Mouse (Mus musculus): ENCODE results near the gene Adgrg2. TPM values are rescaled to one million over a fixed set of nuclear protein-coding genes. Genes with fewer than 3 reads are reported as not detected.

Adgrg2 gene
- polyA plus RNA-seq (2012) = not detected in 2 replicates

DNA sequence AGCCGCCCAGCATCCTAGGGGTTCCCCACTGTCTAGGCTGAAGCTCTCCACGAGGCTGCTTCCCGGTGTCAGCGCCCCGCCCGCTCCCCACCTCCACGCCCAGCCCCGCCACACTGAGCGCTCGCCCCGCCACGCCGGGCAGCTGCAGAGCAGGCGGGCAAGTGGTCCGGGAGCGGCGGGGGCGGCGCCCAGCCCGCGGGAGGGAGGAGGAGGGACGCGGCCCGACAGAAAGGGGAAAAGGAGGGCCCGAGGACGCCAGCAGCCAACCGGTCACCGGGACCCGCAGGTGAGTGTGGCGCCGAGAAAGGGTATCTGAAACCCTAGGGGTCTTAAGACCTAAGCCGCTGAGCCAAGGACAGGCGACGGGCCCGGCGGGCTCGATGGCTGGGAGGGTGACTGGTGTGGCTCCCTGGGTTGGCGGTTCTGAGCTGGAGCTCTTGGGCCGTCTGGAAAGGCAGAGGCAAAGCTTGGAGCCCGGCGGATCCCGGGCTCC is at the start of gene Adgrg2:
Gene Adgrg2, plus strand, starts transcription at position 227 of the 493 bp plus-strand sequence.
- TF ChIP-seq GATA1 (IDR thresholded peaks at IDR 0.05; ENCODE audit: low read length) = no peak

DNA sequence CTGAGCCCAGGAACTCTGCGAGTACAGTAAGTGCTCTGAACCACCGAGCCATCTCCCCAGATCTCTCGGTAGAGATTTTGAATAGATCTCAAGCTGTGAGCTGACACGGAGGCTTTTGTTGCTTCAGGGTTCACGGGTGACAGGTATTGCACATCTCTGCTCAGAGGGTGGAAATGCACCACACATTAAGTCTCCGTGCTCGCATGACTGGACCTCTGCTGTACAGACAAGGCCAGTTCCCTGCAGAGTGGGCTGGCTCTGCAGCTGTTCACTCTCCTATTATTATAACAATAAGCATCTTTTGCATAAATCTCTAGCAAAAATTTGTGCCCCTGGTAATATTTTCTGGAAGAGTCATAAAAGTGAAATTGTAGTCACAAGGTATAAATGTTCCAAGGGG is 39.5 kb upstream of the Adgrg2 start:
- TF ChIP-seq GATA1 (IDR thresholded peaks at IDR 0.05; ENCODE audit: low read length) = no peak

DNA sequence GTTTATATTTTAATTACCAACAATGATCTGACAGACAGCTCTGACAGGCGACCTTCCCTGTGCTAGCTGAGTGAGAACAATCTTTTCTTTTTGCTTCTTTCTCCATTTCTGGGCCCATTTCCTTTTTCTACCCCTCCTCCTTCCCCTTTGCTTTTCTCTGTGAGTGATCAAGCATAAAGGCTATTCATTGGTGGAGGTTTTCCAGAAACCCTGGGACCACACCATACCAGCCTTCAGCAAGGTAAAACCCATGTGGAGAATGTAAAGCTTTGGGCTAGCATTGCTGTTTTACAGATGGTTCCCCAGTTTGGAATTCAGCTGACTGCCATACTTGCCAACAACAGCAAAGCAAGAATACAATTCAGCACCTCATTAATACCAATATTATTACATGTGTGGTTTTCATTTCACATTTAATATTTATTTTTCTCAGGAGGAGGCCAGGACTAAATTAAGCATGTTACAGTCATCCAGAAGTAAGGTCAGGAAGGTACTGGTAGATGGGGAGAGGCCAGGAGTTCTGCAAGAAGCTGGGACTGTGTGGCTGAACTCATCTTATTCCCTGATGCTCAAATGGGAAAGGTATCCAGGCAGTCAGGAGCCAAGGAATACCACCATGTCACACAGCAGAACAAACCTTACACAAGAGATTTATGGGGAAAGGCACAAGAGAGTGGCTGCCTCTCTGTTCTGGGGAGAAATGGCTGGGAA is 38.4 kb upstream of the Adgrg2 start:
- no peak for TF ChIP-seq GATA1 (IDR thresholded peaks at IDR 0.05; ENCODE audit: low read length)

DNA sequence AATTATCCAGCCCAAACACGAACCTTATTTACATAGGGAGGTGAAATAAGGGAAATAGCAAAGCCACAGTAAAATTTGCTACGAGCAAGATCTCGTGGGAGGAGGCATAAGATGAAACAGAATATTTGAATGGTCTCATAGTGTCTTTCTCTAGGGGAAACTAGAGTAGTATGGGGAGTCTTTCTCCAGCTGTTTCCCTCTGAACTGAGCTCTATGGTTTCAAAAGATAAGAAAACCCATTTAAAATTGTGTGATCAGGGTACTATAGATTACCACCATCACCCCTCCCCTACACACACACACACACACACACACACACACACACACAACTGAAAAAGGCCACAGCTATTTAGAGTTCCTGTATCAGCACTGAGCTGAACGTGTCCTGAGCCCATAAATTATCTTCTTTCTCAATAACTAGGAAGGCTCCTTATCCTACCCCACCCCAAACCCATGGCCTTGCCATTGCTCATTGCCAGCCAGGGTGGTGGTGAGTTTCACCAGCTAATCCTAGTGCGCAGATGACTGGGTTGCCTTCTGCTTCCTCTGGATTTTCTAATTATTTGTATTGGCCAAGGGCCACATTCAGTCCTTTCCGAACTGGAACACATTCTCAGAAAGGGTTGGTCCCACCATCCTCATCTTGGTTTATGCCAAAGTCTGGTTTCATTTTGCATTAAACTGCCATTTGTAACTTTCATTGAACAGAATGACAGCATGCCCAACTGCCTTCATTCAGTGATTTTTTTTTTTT is 5.6 kb upstream of the Adgrg2 start:
- TF ChIP-seq GATA1 (IDR thresholded peaks at IDR 0.05; ENCODE audit: low read length) = no peak

DNA sequence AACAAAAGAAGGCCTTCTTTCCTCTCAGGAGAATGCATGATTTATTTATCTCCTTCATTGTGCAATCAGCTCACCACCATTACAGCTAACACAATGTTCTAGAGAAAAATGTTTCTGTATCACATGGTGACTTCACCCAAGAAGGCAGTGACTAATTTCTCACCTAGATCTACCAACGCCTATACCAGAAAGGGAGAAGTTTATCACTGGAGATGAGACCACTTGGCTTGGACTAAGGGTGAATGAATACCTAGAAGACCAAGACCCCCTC is 5.1 kb upstream of the Adgrg2 start:
- no peak for TF ChIP-seq GATA1 (IDR thresholded peaks at IDR 0.05; ENCODE audit: low read length)

DNA sequence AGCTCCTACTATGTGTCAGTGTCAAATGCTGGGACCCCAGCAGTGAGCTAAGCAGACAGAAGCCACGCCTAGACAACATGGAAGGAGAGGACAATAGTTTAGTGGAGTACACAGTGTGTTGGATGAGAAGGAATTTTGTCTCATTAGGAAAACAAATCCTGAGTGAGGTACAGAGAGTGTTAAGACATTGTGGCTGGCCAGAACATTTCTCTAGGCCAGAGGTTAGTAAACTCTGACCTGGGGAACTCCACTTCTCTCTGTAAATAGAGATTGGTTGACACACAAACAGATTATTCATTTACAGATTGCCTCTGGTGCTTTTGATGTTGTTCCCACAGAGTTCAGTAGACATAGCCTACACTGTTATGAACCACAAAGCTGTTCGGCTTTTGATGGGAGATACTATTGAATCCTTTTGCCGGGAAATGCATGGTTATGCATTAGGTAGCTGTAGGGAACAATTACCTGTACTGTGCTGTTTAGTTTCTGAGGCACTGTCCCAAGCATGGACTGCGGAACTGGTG is 22.5 kb downstream of the Adgrg2 start:
- TF ChIP-seq GATA1 (IDR thresholded peaks at IDR 0.05; ENCODE audit: low read length) = no peak

DNA sequence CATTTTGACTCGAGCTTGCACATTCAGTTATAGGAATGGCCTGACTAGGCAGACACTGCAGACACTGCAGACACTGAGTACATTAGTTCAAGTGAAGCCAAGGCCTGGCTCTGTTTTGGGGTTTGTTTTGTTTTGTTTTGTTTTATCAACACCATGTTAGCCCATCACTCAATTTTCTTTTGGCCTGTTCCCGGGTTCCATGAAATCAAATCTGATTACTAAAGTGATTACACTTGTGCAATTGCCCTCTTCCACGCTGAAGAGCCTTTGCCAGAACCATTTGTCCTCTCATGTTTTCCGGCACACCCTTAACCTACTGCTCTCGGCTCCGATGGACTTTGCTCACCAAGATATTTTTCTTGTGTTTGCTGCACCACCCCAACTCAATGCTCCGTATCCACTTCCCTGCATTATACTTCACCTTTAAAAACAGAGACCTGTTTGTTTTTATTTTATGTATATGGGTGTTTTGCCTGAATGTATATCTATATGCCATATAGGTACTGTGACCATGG is 23.4 kb downstream of the Adgrg2 start:
- no peak for TF ChIP-seq GATA1 (IDR thresholded peaks at IDR 0.05; ENCODE audit: low read length)

DNA sequence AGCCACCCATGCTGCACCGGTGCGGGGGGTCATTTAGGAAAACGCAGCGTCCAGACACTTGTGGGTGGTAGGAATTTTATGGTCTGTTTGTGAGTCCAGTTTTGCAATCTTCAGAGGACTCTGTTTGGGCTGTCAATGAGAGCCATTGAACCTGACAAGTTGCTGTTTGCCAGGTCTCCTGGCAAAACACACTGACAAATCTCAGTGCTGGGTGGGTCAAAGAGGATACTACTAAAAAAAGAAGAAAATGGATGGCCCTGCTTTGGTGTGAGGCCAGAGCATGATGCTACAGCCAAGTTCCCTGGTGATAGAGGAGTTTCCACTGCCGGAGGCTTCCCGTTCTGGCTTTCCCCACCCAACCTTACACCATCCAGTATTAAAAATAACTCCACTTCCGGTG is 27.9 kb downstream of the Adgrg2 start:
- TF ChIP-seq GATA1 (IDR thresholded peaks at IDR 0.05; ENCODE audit: low read length) = no peak

DNA sequence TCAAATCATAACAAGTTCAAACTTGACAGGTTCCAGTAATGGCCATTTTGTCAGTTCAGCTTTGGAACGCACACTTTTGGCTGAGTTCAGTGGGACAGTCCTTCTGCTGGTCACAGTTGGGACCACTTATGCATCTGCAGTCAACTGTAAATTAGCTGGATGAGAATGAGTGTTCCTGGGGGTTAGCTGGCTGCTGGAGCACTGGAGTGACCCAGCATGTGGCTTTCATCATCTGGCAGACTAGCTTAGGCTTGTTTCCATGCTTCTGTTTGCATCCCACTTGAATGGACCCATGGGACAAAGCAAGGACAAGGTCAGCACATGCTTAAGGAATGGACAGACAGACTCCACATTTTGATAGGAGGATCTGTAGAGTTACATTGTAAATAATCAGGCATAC is 33.2 kb downstream of the Adgrg2 start:
- TF ChIP-seq GATA1 (IDR thresholded peaks at IDR 0.05; ENCODE audit: low read length) = no peak

DNA sequence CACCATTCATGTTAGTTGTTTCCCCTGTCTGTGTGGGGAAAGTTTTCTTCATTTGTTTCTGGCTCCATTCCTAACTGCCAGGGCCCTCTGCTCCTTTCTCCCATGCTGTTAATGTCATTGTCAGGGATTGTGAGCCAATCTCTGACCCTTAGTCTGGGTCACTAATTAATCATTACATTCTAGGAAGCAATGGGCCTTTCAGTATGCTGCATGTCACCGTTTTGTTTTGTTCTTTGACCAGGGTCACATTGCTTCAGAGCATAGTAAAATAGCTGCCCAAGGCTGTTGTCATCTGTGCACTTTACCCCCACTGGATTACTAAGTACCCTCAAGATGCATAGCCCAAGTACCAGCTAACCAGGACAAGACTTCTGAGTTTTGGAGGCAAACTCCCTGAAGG is 36.0 kb downstream of the Adgrg2 start:
- TF ChIP-seq GATA1 (IDR thresholded peaks at IDR 0.05; ENCODE audit: low read length) = no peak

DNA sequence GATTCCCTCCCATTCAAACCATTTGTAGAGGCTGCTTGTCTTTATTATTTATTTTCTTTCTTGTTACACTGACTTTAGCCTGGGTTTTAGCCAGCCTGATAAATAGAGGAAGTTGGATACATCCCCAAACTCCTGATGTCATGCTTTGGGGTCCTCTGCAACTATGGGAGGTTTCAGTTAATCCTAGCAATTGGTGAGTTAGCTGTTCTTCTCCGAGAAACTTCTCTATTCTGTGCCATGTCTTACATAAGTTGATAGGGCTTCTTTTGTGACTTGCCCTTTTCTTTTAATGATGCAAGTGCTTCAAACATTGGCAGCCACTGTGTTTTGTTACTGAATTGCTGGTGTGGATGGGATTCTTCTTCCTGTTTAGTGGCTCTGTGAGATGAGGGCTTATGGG is 36.4 kb downstream of the Adgrg2 start:
- no peak for TF ChIP-seq GATA1 (IDR thresholded peaks at IDR 0.05; ENCODE audit: low read length)

DNA sequence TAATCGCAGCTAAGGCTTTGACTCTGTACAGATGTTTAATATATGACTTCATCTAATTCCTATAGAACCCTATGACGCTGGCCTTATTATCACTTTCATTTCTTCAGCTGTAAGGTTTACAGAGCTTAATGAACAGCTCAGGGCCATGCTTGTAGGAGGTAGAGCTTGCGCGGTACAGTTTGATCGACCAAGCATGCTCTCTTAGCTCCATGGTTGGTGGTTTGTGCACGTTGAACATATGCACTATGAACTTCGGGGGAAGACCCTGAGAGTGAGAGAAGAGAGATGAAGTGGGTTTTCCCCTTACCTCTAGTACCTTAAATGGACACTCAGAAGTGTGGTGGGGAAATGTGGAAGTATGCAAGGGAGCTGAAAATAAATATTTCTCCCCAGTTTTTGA is 41.7 kb downstream of the Adgrg2 start:
- TF ChIP-seq GATA1 (IDR thresholded peaks at IDR 0.05; ENCODE audit: low read length) = no peak

DNA sequence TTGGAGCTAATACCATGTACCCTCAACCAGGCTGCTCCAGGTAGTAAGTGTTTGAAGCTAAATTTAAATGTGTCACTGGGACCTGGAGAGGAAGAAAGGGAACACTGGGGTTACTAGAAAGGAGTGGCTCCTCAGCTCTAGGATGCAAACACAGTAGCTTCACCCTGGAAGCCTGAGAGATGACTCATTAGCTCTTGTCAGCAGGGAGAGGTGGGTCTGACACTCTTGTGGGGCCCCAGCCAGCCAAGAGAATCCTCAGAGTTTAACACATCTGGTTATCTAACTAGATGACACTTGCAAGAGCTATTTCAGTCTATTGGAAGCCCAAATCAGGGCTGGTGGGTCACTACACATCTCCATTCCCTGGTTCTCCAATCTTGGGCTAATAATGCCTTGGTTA is 50.8 kb downstream of the Adgrg2 start:
- TF ChIP-seq GATA1 (IDR thresholded peaks at IDR 0.05; ENCODE audit: low read length) = no peak

DNA sequence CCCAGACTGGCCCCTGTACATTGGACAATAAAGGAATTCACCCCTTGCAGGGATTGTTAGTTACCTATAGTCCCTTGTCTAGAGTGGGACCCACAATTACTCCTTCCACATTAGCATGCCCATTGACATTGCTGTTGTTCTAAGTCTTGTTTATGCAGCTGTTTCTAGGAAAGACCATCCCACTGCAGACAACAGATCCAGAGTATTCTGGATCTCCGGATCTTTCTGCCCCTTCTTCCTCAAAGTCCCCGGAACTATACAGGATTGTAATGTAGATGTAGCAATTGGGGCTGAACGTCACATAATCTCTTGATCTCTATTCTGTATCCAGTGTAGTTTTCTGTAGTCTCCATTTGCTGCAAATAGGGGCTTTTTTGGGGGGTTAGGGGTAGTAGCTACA is 57.9 kb downstream of the Adgrg2 start:
- no peak for TF ChIP-seq GATA1 (IDR thresholded peaks at IDR 0.05; ENCODE audit: low read length)

DNA sequence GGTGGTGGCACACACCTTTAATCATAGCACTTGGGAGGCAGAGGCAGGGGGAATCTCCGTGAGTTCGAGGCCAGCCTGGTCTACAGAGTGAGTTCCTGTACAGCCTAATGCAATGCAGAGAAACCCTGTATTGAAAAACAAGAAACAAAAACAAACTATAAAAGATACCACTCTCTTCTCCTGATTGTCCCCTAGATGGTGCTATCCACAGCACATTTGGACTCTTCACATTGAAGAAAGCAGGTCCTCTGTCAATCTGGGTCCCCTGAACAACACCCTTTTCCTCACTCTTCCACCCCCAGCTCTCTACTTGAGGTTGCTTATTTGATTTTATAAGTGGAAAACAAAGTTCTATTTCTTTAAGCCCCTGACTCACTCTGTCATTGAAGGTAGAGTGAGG is 58.9 kb downstream of the Adgrg2 start:
- TF ChIP-seq GATA1 (IDR thresholded peaks at IDR 0.05; ENCODE audit: low read length) = no peak

DNA sequence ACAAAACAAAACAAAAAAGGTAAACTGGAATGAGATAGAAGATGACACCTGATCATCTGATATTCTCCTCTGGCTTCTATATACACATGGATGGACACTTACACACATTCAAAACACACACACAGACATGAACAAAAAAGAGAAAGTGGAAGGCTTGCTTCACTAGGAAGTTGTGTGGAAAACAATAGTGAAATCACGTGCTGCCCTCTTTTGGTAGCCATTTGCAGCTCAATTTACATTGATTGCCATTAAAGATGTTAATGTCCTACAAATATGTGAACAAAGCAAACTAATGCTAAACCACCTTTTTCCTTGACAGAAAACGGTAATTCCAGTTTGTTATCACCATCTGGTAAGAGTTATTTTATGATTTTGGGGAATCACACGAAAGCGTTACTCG is 65.2 kb downstream of the Adgrg2 start:
- TF ChIP-seq GATA1 (IDR thresholded peaks at IDR 0.05; ENCODE audit: low read length) = no peak
